Mouse (Mus musculus) liver, embryonic 14.5 days (tissue): ENCODE measurements around the gene Iqsec1. TPM values are rescaled to one million over a fixed set of nuclear protein-coding genes. Genes with fewer than 3 reads are reported as not detected.

Experiments
- ATAC-seq: fragments of 200-750 bp; cut with Nextera tagmentation; 2 replicates; pipeline ENCODE4 v1.8.0; 2017; ENCODE audit warnings: moderate number of reproducible peaks, mild to moderate bottlenecking, moderate library complexity; ENCODE audit not compliant: insufficient read depth
- DNase-seq, 3 experiments: peaks; one replicate each; pipeline ENCODE4 v3.0.0-alpha.2; 2012 to 2013; ENCODE audit warnings: low read depth in 3 of 3, low spot score in 3 of 3
- H3K27ac ChIP-seq: fragments of 300-500 bp; sonication (generic); 2 replicates; pipeline ENCODE4 v1.5.1; 2014; ENCODE audit warnings: moderate library complexity, mild to moderate bottlenecking, control low read depth, inconsistent platforms
- H3K27me3 ChIP-seq: fragments of 300-500 bp; sonication (generic); 2 replicates; pipeline ENCODE4 v1.6.1; 2014; ENCODE audit warnings: mild to moderate bottlenecking, low read length, moderate library complexity; ENCODE audit not compliant: control insufficient read depth, insufficient read depth
- H3K36me3 ChIP-seq: fragments of 300-500 bp; sonication (generic); replicated peaks from 2 replicates; pipeline ENCODE4 v1.6.1; 2014; ENCODE audit warnings: low read depth; ENCODE audit not compliant: control insufficient read depth, insufficient read depth
- H3K4me1 ChIP-seq, 2 experiments: fragments of 200-500 bp in 1 of 2; fragments of 300-500 bp in 1 of 2; sonication (generic) in 1 of 2; replicated peaks; 2 replicates each; pipeline ENCODE4 v1.6.1; 2012 to 2014; ENCODE audit warnings: antibody characterized with exemption in 1 of 2, inconsistent platforms in 1 of 2, low read length in 1 of 2; ENCODE audit not compliant: control insufficient read depth in 2 of 2, insufficient read depth in 2 of 2
- H3K4me2 ChIP-seq: fragments of 300-500 bp; sonication (generic); 2 replicates; pipeline ENCODE4 v1.6.1; 2014; ENCODE audit warnings: low read depth, mild to moderate bottlenecking, control low read depth, moderate library complexity
- H3K4me3 ChIP-seq, 2 experiments: fragments of 200-500 bp in 1 of 2; fragments of 300-500 bp in 1 of 2; sonication (generic) in 1 of 2; 2 replicates each; pipeline ENCODE4 v1.5.1; 2012 to 2014; ENCODE audit warnings: low read depth in 2 of 2, low read length in 2 of 2, mild to moderate bottlenecking in 2 of 2, control low read depth in 1 of 2, inconsistent platforms in 1 of 2, moderate library complexity in 1 of 2; ENCODE audit not compliant: insufficient read depth in 1 of 2
- H3K9ac ChIP-seq: fragments of 300-500 bp; sonication (generic); replicated peaks from 2 replicates; pipeline ENCODE4 v1.6.1; 2014; ENCODE audit warnings: mild to moderate bottlenecking, control low read depth, moderate library complexity
- H3K9me3 ChIP-seq: fragments of 300-500 bp; sonication (generic); 2 replicates; pipeline ENCODE4 v1.6.1; 2016; ENCODE audit warnings: low read length, mixed read lengths; ENCODE audit not compliant: control insufficient read depth
- CTCF ChIP-seq: IDR thresholded peaks from 2 replicates; pipeline ENCODE4 v1.5.1; 2016; ENCODE audit warnings: antibody characterized with exemption, low read depth, control low read depth
- EP300 ChIP-seq: IDR thresholded peaks from 2 replicates; pipeline ENCODE4 v1.6.1; 2016; ENCODE audit warnings: antibody characterized with exemption, low read depth
- WGBS: fragments of 180-500 bp; shearing (Covaris S2); extraction: QIAGEN DNeasy Blood & Tissue Kit; methylation state at CpG from one replicate; pipeline ENCODE4 v1.1.7; 2014; ENCODE audit not compliant: insufficient replicate concordance; 5-methylcytosine and 5-hydroxymethylcytosine counted together
- polyA plus RNA-seq, 2 experiments: library from polyadenylated mRNA; depleted of rRNA in 1 of 2; stranded (reverse) in 1 of 2; unstranded in 1 of 2; fragments of >200 nt; fragmentation: Nextera tagmentation in 1 of 2; extraction: Ambion mirVana in 1 of 2; gene quantifications; 2 replicates each; pipeline versions ENCODE4 v1.2.1 to v1.2.3; 2012 to 2014

Iqsec1 gene
- polyA plus RNA-seq, 2 experiments, result 4.0 to 9.0 TPM

DNA sequence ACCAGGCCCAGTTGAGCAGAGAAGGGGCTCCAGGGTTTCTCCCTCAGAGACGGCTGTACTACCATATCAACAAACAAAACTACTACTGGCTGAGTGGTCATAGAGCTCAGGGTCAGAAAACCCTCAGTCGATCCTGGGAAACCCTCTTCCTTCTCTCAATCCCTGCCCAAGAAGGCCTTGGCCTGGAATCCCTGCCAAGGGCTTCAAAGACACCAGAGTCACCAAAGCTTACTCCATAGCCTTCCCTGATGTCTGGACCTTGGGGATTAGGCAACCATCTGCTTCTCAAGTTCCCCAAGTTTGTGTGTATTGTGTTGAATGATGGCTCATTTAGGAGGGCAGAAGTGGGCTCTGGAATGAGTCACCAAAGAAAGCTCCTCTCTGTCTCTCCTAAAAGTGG is 296.6 kb downstream of the Iqsec1 start:
- no peaks in the 10 kb centered on the region for H3K4me1 ChIP-seq
- DNase-seq (no peak), ATAC-seq (no peak)
- no peaks in the 10 kb centered on the region for H3K27me3 ChIP-seq
- H3K27ac ChIP-seq, result no peak overlapping the region
- TF ChIP-seq EP300 (no peak), CTCF (no peak)
- no peaks in the 10 kb centered on the region for H3K9me3 ChIP-seq
- no peak overlapping the region for H3K4me3 ChIP-seq
- H3K9ac ChIP-seq, result no peak overlapping the region
- peaks cover 19% of the 10 kb centered on the region for H3K36me3 ChIP-seq
- no peak overlapping the region for H3K4me2 ChIP-seq
- 73% methylated on average over 2 of the region's 2 CpGs for WGBS

DNA sequence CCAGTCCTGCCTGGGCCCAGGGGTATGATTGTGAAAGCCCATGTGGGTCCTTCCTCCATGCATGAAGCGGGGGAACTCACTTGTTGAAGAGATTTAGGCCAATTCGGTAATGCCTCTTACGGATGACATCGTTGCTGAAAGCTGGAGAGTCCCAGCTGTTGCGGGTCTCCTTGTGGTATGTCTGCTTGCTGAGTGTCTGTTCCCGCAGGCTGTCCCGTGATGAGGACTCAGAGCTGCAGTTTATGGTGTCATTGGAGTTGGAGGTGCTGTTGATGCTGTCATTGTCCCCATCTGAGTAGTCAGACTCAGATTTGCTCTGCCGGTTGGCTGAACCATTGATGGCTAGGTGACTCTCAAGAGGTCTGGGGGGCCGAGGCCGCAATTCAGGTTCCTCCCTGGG is 299.0 kb downstream of the Iqsec1 start:
- no peak overlapping the region for H3K4me3 ChIP-seq
- no peaks in the 10 kb centered on the region for H3K27me3 ChIP-seq
- DNase-seq (no peak), ATAC-seq (no peak)
- peaks cover 19% of the 10 kb centered on the region for H3K36me3 ChIP-seq
- H3K4me1 ChIP-seq, result no peaks in the 10 kb centered on the region
- 89% methylated on average over 10 of the region's 10 CpGs for WGBS
- H3K9ac ChIP-seq, result no peak overlapping the region
- no peak for TF ChIP-seq EP300
- no peak for TF ChIP-seq CTCF
- no peaks in the 10 kb centered on the region for H3K9me3 ChIP-seq
- H3K27ac ChIP-seq, result no peak overlapping the region
- no peak overlapping the region for H3K4me2 ChIP-seq

DNA sequence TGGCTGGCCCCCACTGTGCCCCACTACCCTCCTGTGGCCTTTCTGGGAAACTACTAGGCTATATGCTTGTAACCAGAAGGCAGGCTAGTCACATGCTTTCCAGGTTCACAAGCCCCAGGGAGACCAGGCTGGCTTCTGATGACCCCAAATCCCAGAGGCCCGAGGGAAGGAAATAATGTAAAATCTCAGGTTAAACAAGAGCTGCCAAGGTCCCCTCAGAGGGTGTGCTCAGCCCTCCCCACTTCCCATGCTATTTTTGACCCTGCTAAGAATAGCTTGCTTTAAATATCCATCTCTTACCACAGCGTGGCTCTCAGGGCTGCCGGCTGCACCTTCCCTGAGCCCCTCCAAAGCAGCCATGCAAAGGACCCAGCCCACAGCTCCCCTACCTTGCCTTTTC is 299.7 kb downstream of the Iqsec1 start:
- H3K27ac ChIP-seq, result no peak overlapping the region
- no peak for DNase-seq
- H3K36me3 ChIP-seq, result peaks cover 19% of the 10 kb centered on the region
- no peak overlapping the region for H3K4me3 ChIP-seq
- WGBS, result 40% methylated on average over 3 of the region's 3 CpGs
- no peak overlapping the region for H3K9ac ChIP-seq
- H3K9me3 ChIP-seq, result no peaks in the 10 kb centered on the region
- H3K4me2 ChIP-seq, result no peak overlapping the region
- ATAC-seq, result no peak
- no peaks in the 10 kb centered on the region; a peak in 1 of 4 replicates for H3K4me1 ChIP-seq
- TF ChIP-seq EP300 (no peak), CTCF (no peak)
- no peaks in the 10 kb centered on the region for H3K27me3 ChIP-seq

DNA sequence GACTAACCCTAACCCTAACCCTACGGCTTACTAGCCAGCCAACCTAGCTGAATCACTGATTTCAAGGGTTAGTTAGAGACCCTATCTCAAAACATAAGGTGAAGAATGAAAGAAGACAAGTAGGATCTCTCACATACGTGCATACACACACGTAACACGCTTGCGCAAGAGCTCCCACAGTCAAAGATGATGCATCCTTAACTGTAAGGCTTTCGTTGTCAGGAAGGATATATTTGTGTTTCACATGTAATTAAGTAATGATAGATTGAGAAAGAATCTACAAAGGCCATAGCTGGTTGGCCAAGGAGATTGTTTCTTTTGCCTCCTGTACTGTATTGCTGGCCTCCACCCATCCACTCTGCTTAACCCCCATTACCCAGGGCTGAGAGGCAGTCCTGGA is 300.5 kb downstream of the Iqsec1 start:
- Histone ChIP-seq H3K4me1 (no peaks in the 10 kb centered on the region; a peak in 1 of 4 replicates), H3K27me3 (no peaks in the 10 kb centered on the region), H3K4me3 (no peak overlapping the region), H3K4me2 (no peak overlapping the region), H3K9ac (no peak overlapping the region), H3K27ac (no peak overlapping the region), H3K9me3 (no peaks in the 10 kb centered on the region), H3K36me3 (peaks cover 19% of the 10 kb centered on the region)
- no peak for ATAC-seq
- TF ChIP-seq CTCF (no peak), EP300 (no peak)
- WGBS, result 86% methylated on average over 6 of the region's 6 CpGs
- DNase-seq, result no peak

DNA sequence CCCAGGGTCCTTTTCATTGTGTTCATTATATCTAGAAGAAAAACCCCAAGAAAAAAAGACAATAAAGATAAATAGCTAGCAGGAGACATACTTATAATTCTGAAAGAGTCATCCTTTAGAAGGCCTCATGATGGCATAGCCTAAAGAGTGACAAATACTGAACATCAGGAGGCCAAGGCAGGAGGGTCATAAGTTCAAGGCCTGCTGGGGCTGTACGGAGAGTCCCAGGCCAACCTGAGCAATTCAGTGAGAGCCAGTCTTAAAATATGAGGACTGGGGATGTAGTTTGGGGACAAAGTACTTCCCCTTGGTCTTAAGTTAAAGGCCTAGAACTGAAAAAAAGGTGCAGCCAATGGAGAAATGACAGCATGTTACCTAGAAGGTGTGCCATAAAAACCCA is 301.7 kb downstream of the Iqsec1 start:
- ATAC-seq (no peak), DNase-seq (no peak)
- TF ChIP-seq EP300 (no peak), CTCF (no peak)
- Histone ChIP-seq H3K9me3 (no peaks in the 10 kb centered on the region), H3K4me1 (no peaks in the 10 kb centered on the region; a peak in 1 of 4 replicates), H3K4me3 (no peak overlapping the region), H3K36me3 (peaks cover 19% of the 10 kb centered on the region), H3K9ac (no peak overlapping the region), H3K27ac (no peak overlapping the region), H3K4me2 (no peak overlapping the region), H3K27me3 (no peaks in the 10 kb centered on the region)
- 83% methylated on average over 1 of the region's 1 CpGs for WGBS
